ENCODE assay signal across 35 mouse cellular contexts in genomic region chr9:106251066-106251465, GRCm38 (mm10). TPM values are rescaled to one million over a fixed set of nuclear protein-coding genes. Genes with fewer than 3 reads are reported as not detected.
DNase-seq lines count a peak whose midpoint lies in the region; ATAC-seq lines count a peak whose summit lies in the region.
"Had no signal": no experiment of that assay in that cellular context is flagged by ENCODE, and none has a peak within 500 bp of the region (broad histone marks: within the 10 kb centered on the region; RNA-seq: fewer than 3 reads in every experiment).

No protein-coding gene starts in this region.

- no peaks in the 10 kb centered on the region for H3K27me3 ChIP-seq in liver, embryonic 11.5 days (replicated peaks; ENCODE audit: control insufficient read depth, insufficient read depth, low read length)
- H3K27me3 ChIP-seq in intestine, embryonic 14.5 days (replicated peaks; ENCODE audit: control insufficient read depth, insufficient read depth, low read length), result no peaks in the 10 kb centered on the region
- H3K27me3 ChIP-seq in stomach, embryonic 15.5 days (replicated peaks), result no peaks in the 10 kb centered on the region
- H3K27me3 ChIP-seq: CH12.LX; heart, embryonic 13.5 days; hindbrain, embryonic 15.5 days; limb, embryonic 12.5 days; neural tube, embryonic 15.5 days had no signal

- no peak overlapping the region for H3K4me3 ChIP-seq in liver, embryonic 11.5 days (ENCODE audit: low read depth, low read length)
- no peak overlapping the region for H3K4me3 ChIP-seq in intestine, embryonic 14.5 days (ENCODE audit: low read depth, low read length)
- no peak overlapping the region for H3K4me3 ChIP-seq in stomach, embryonic 15.5 days (replicated peaks)
- H3K4me3 ChIP-seq: erythroblast, embryonic 14.5 days; heart, adult 2 months; heart, embryonic 13.5 days; hindbrain, embryonic 10.5 days; hindbrain, embryonic 15.5 days; limb, embryonic 12.5 days; liver, embryonic 12.5 days; midbrain, embryonic 10.5 days; neural tube, embryonic 15.5 days had no signal

- H3K9me3 ChIP-seq in liver, embryonic 11.5 days (ENCODE audit: control insufficient read depth, low read length), result no peaks in the 10 kb centered on the region
- H3K9me3 ChIP-seq in intestine, embryonic 14.5 days (ENCODE audit: control insufficient read depth, low read length), result no peaks in the 10 kb centered on the region
- no peaks in the 10 kb centered on the region for H3K9me3 ChIP-seq in stomach, embryonic 15.5 days
- H3K9me3 ChIP-seq: heart, embryonic 13.5 days; hindbrain, embryonic 10.5 days; hindbrain, embryonic 15.5 days; limb, embryonic 12.5 days; liver, embryonic 12.5 days; midbrain, embryonic 10.5 days; neural tube, embryonic 15.5 days had no signal

- H3K4me1 ChIP-seq in liver, embryonic 11.5 days (replicated peaks; ENCODE audit: control insufficient read depth, insufficient read depth, low read length), result peaks cover 23% of the 10 kb centered on the region
- peaks cover 24% of the 10 kb centered on the region for H3K4me1 ChIP-seq in intestine, embryonic 14.5 days (replicated peaks; ENCODE audit: control insufficient read depth, insufficient read depth, low read length)
- peaks cover 41% of the 10 kb centered on the region for H3K4me1 ChIP-seq in stomach, embryonic 15.5 days

- peak overlapping the region; percentile 52; the same call in 1 of the 2 replicates for H3K27ac ChIP-seq in liver, embryonic 11.5 days (ENCODE audit: low read depth, low read length)
- H3K27ac ChIP-seq in intestine, embryonic 14.5 days (ENCODE audit: low read depth), result peak overlapping the region; percentile 72
- H3K27ac ChIP-seq in stomach, embryonic 15.5 days, result peak overlapping the region; percentile 82; the same call in 1 of the 2 replicates
- H3K27ac ChIP-seq: heart, adult 2 months; hindbrain, embryonic 10.5 days; hindbrain, embryonic 15.5 days; limb, embryonic 12.5 days; liver, embryonic 12.5 days; midbrain, embryonic 10.5 days; neural tube, embryonic 15.5 days had no signal

- 64% methylated on average over 8 of the region's 8 CpGs for whole genome bisulfite sequencing in liver, embryonic 11.5 days
- WGBS in intestine, embryonic 14.5 days, result 36% methylated on average over 8 of the region's 8 CpGs
- WGBS in stomach, embryonic 15.5 days, result 47% methylated on average over 8 of the region's 8 CpGs

- no peak for ATAC-seq in liver, embryonic 11.5 days (replicated peaks; ENCODE audit: low FRiP score)
- ATAC-seq in intestine, embryonic 14.5 days (replicated peaks; ENCODE audit: low FRiP score, low TSS enrichment, low read depth), result no peak
- ATAC-seq in stomach, embryonic 15.5 days (ENCODE audit: insufficient read depth, low FRiP score, low read depth), result no peak
- no peak for ATAC-seq in monocyte, adult 5-6 weeks (replicated peaks; ENCODE audit: insufficient number of reproducible peaks, low FRiP score, low TSS enrichment, poor library complexity, severe bottlenecking)
- ATAC-seq: activated CD4-positive, CD25-positive, alpha-beta regulatory T cell, adult 4 months; forebrain, postnatal 0 days; inflammation-experienced regulatory T-cells, adult 6 months; liver, embryonic 12.5 days; liver, postnatal 0 days had no signal

- DNase-seq in adrenal gland, adult (ENCODE audit: inconsistent age in 2 of 2, low spot score in 1 of 2), result peak; percentile 67 to 79
- DNase-seq in adrenal gland, postnatal 25 days, result no peak
- no peak for DNase-seq in liver, embryonic 11.5 days (ENCODE audit: low spot score)
- DNase-seq in liver, result no peak
- no peak for DNase-seq in intestine, embryonic 14.5 days (ENCODE audit: low spot score)
- no peak for DNase-seq in layer of hippocampus, adult 9-11 months
- DNase-seq: cerebellum, adult 11 months; cerebellum, adult 9-10 months; cerebellum, postnatal 36 days; embryo, embryonic 11 days; forebrain, postnatal 0 days; heart, postnatal 10 days; kidney, adult 9 months; kidney, postnatal 14 days; liver, postnatal 0 days; retina, postnatal 1 day; right cerebral cortex, postnatal 25 days; thymus, adult 2 months; thymus, postnatal 36 days had no signal

- no peak overlapping the region for H3K9ac ChIP-seq in liver, embryonic 11.5 days (ENCODE audit: low read depth, low read length)
- no peak overlapping the region for H3K9ac ChIP-seq in intestine, embryonic 14.5 days (ENCODE audit: low read length)
- H3K9ac ChIP-seq in stomach, embryonic 15.5 days, result no peak overlapping the region
- H3K9ac ChIP-seq: forebrain, postnatal 0 days; heart, embryonic 13.5 days; hindbrain, embryonic 15.5 days; limb, embryonic 12.5 days; liver, embryonic 12.5 days; liver, postnatal 0 days; neural tube, embryonic 15.5 days had no signal

- no peaks in the 10 kb centered on the region for H3K36me3 ChIP-seq in liver, embryonic 11.5 days (ENCODE audit: control insufficient read depth, insufficient read depth, low read length)
- H3K36me3 ChIP-seq in intestine, embryonic 14.5 days (ENCODE audit: control insufficient read depth, insufficient read depth, low read length), result no peaks in the 10 kb centered on the region
- no peaks in the 10 kb centered on the region for H3K36me3 ChIP-seq in stomach, embryonic 15.5 days
- H3K36me3 ChIP-seq: hindbrain, embryonic 10.5 days; hindbrain, embryonic 15.5 days; limb, embryonic 12.5 days; liver, embryonic 12.5 days; midbrain, embryonic 10.5 days; neural tube, embryonic 15.5 days had no signal

- no peak overlapping the region for H3K4me2 ChIP-seq in liver, embryonic 11.5 days
- no peak overlapping the region for H3K4me2 ChIP-seq in intestine, embryonic 14.5 days (ENCODE audit: low read length)
- H3K4me2 ChIP-seq in stomach, embryonic 15.5 days, result no peak overlapping the region
- H3K4me2 ChIP-seq: heart, embryonic 13.5 days; hindbrain, embryonic 15.5 days; limb, embryonic 12.5 days; liver, embryonic 12.5 days; neural tube, embryonic 15.5 days had no signal

RNA-seq across cellular contexts. Expression of gene Alas1, which starts 2.6 kb away (rescaled TPM):
- 769 and 1,285 TPM in 2 replicates for total RNA-seq in adrenal gland, postnatal 25 days (2021)
- 57.4 and 67.9 TPM in 2 replicates for polyA plus RNA-seq in liver, embryonic 11.5 days (2014; fragmentation: Nextera tagmentation; extraction: Ambion mirVana)
- polyA plus RNA-seq in intestine, embryonic 14.5 days (2014; fragmentation: Nextera tagmentation; extraction: Ambion mirVana), result 102 and 109 TPM in 2 replicates
- 109 TPM in 2 replicates for polyA plus RNA-seq in stomach, embryonic 15.5 days (2015; fragmentation: Nextera tagmentation; extraction: Ambion mirVana)
- 26.0 to 28.0 TPM (median 27.3 TPM) in 3 replicates for total RNA-seq in monocyte, adult 5-6 weeks (2017)

RNA-seq across cellular contexts. Expression of gene Tlr9, which starts 28.7 kb away (rescaled TPM):
- total RNA-seq in adrenal gland, postnatal 25 days (2021), result 0.67 and 0.85 TPM in 2 replicates
- polyA plus RNA-seq in liver, embryonic 11.5 days (2014; fragmentation: Nextera tagmentation; extraction: Ambion mirVana), result not detected in 2 replicates
- 0.08 TPM in 1 of 2 replicates, not detected in the other for polyA plus RNA-seq in intestine, embryonic 14.5 days (2014; fragmentation: Nextera tagmentation; extraction: Ambion mirVana)
- 0.12 and 0.15 TPM in 2 replicates for polyA plus RNA-seq in stomach, embryonic 15.5 days (2015; fragmentation: Nextera tagmentation; extraction: Ambion mirVana)
- total RNA-seq in monocyte, adult 5-6 weeks (2017), result 4.2 to 6.6 TPM (median 6.1 TPM) in 3 replicates
- polyA plus RNA-seq: C2C12; forebrain, embryonic 11.5 days; heart, embryonic 13.5 days; hindbrain, embryonic 10.5 days; limb, embryonic 12.5 days; midbrain, embryonic 10.5 days; neural tube, embryonic 15.5 days had no signal

RNA-seq across cellular contexts. Expression of gene Poc1a, which starts 29.8 kb away (rescaled TPM):
- total RNA-seq in adrenal gland, postnatal 25 days (2021), result 4.4 and 6.3 TPM in 2 replicates
- polyA plus RNA-seq in liver, embryonic 11.5 days (2014; fragmentation: Nextera tagmentation; extraction: Ambion mirVana), result 36.6 and 39.0 TPM in 2 replicates
- polyA plus RNA-seq in intestine, embryonic 14.5 days (2014; fragmentation: Nextera tagmentation; extraction: Ambion mirVana), result 29.1 and 29.6 TPM in 2 replicates
- 24.7 and 25.4 TPM in 2 replicates for polyA plus RNA-seq in stomach, embryonic 15.5 days (2015; fragmentation: Nextera tagmentation; extraction: Ambion mirVana)
- 0.38 to 2.4 TPM (median 0.85 TPM) in 3 replicates for total RNA-seq in monocyte, adult 5-6 weeks (2017)

RNA-seq across cellular contexts. Expression of gene Twf2, which starts 48.2 kb away (rescaled TPM):
- total RNA-seq in adrenal gland, postnatal 25 days (2021), result 111 and 128 TPM in 2 replicates
- polyA plus RNA-seq in liver, embryonic 11.5 days (2014; fragmentation: Nextera tagmentation; extraction: Ambion mirVana), result 58.4 and 61.1 TPM in 2 replicates
- polyA plus RNA-seq in intestine, embryonic 14.5 days (2014; fragmentation: Nextera tagmentation; extraction: Ambion mirVana), result 56.4 and 59.5 TPM in 2 replicates
- polyA plus RNA-seq in stomach, embryonic 15.5 days (2015; fragmentation: Nextera tagmentation; extraction: Ambion mirVana), result 53.9 and 64.0 TPM in 2 replicates
- 50.2 to 87.3 TPM (median 73.1 TPM) in 3 replicates for total RNA-seq in monocyte, adult 5-6 weeks (2017)

RNA-seq across cellular contexts. Expression of gene Ppm1m, which starts 51.5 kb away (rescaled TPM):
- 119 and 156 TPM in 2 replicates for total RNA-seq in adrenal gland, postnatal 25 days (2021)
- polyA plus RNA-seq in liver, embryonic 11.5 days (2014; fragmentation: Nextera tagmentation; extraction: Ambion mirVana), result 25.3 and 26.9 TPM in 2 replicates
- 31.2 and 33.6 TPM in 2 replicates for polyA plus RNA-seq in intestine, embryonic 14.5 days (2014; fragmentation: Nextera tagmentation; extraction: Ambion mirVana)
- polyA plus RNA-seq in stomach, embryonic 15.5 days (2015; fragmentation: Nextera tagmentation; extraction: Ambion mirVana), result 39.0 and 42.0 TPM in 2 replicates
- 30.2 to 33.6 TPM (median 31.1 TPM) in 3 replicates for total RNA-seq in monocyte, adult 5-6 weeks (2017)

Comparison
In these comparisons a context has a peak if more than half of its experiments do, and no peak if none do; other contexts are left out.
1. DNase-seq: peak in adrenal gland, adult (2 of 2); none in adrenal gland, postnatal 25 days (single experiment), liver, embryonic 11.5 days (single experiment), liver (single experiment), intestine, embryonic 14.5 days (single experiment) and layer of hippocampus, adult 9-11 months (single experiment).
2. Peak in every context shown above with its lines, with median percentiles within 50 percentile points of each other: H3K27ac ChIP-seq.